12 mouse cellular contexts compared by ENCODE assay signal in genomic region chr3:55461092-55461491, GRCm38 (mm10). TPM values are rescaled to one million over a fixed set of nuclear protein-coding genes. Genes with fewer than 3 reads are reported as not detected.
A peak's percentile ranks its signal among the peaks of the same experiment; 100 is the strongest.
DNase-seq lines count a peak whose midpoint lies in the region; ATAC-seq and TF ChIP-seq lines count a peak whose summit lies in the region.
"Had no signal": no experiment of that assay in that cellular context is flagged by ENCODE, and none has a peak within 500 bp of the region (broad histone marks: within the 10 kb centered on the region; RNA-seq: fewer than 3 reads in every experiment).

No protein-coding gene starts in this region.

- H3K9me3 ChIP-seq in heart, postnatal 0 days (replicated peaks; ENCODE audit: control insufficient read depth, low read length) = no peaks in the 10 kb centered on the region
- H3K9me3 ChIP-seq in embryonic facial prominence, embryonic 11.5 days (replicated peaks; ENCODE audit: control insufficient read depth, low read length) = no peaks in the 10 kb centered on the region
- H3K9me3 ChIP-seq in forebrain, postnatal 0 days (ENCODE audit: low read length) = no peaks in the 10 kb centered on the region
- no peaks in the 10 kb centered on the region for H3K9me3 ChIP-seq in midbrain, embryonic 11.5 days (ENCODE audit: control insufficient read depth, low read length)
- H3K9me3 ChIP-seq: limb, embryonic 15.5 days had no signal

- no peak overlapping the region for H3K4me3 ChIP-seq in heart, postnatal 0 days (ENCODE audit: low read depth, low read length)
- no peak overlapping the region for H3K4me3 ChIP-seq in embryonic facial prominence, embryonic 11.5 days (ENCODE audit: low read depth, low read length)
- no peak overlapping the region for H3K4me3 ChIP-seq in forebrain, postnatal 0 days (ENCODE audit: low read depth, low read length)
- no peak overlapping the region for H3K4me3 ChIP-seq in midbrain, embryonic 11.5 days (ENCODE audit: low read depth, low read length)

- H3K27me3 ChIP-seq in heart, postnatal 0 days (ENCODE audit: control insufficient read depth, insufficient read depth, low read length) = no peaks in the 10 kb centered on the region
- H3K27me3 ChIP-seq in embryonic facial prominence, embryonic 11.5 days (ENCODE audit: control insufficient read depth, insufficient read depth, low read length) = no peaks in the 10 kb centered on the region
- H3K27me3 ChIP-seq in forebrain, postnatal 0 days (ENCODE audit: insufficient read depth, low read length) = no peaks in the 10 kb centered on the region
- H3K27me3 ChIP-seq in midbrain, embryonic 11.5 days (ENCODE audit: control insufficient read depth, insufficient read depth, low read length) = no peaks in the 10 kb centered on the region
- H3K27me3 ChIP-seq: limb, embryonic 15.5 days had no signal

- no peak overlapping the region for H3K27ac ChIP-seq in heart, postnatal 0 days (ENCODE audit: low read depth)
- 0 out of 2 replicates have a peak overlapping the region, but pooled peaks have one; percentile 2 for H3K27ac ChIP-seq in embryonic facial prominence, embryonic 11.5 days (replicated peaks; ENCODE audit: low read depth, low read length)
- H3K27ac ChIP-seq in forebrain, postnatal 0 days (ENCODE audit: low read depth, low read length) = peak overlapping the region; percentile 89
- H3K27ac ChIP-seq in midbrain, embryonic 11.5 days (ENCODE audit: low read depth, low read length) = no peak overlapping the region
- H3K27ac ChIP-seq: kidney, postnatal 0 days had no signal

- 74% methylated on average over 3 of the region's 3 CpGs for WGBS in heart, postnatal 0 days
- 62% methylated on average over 3 of the region's 3 CpGs for WGBS in embryonic facial prominence, embryonic 11.5 days
- WGBS in forebrain, postnatal 0 days = 31% methylated on average over 3 of the region's 3 CpGs
- 38% methylated on average over 3 of the region's 3 CpGs for WGBS in midbrain, embryonic 11.5 days

- TF ChIP-seq CTCF in heart, postnatal 0 days (IDR thresholded peaks at IDR 0.05; ENCODE audit: low read depth) = no peak
- TF ChIP-seq CTCF in forebrain, postnatal 0 days (IDR thresholded peaks at IDR 0.05; ENCODE audit: low read depth) = no peak

- ATAC-seq in heart, postnatal 0 days (ENCODE audit: insufficient read depth, low read depth) = no peak
- ATAC-seq in embryonic facial prominence, embryonic 11.5 days (replicated peaks; ENCODE audit: insufficient number of reproducible peaks, low FRiP score, low TSS enrichment, low read depth) = no peak
- ATAC-seq in forebrain, postnatal 0 days = no peak
- ATAC-seq in midbrain, embryonic 11.5 days (ENCODE audit: low FRiP score) = peak; percentile 70; the same call in 1 of the 2 replicates

- peak overlapping the region; percentile 55 for H3K4me2 ChIP-seq in heart, postnatal 0 days (ENCODE audit: low read depth, low read length)
- no peak overlapping the region for H3K4me2 ChIP-seq in embryonic facial prominence, embryonic 11.5 days (ENCODE audit: low read depth, low read length)
- H3K4me2 ChIP-seq in forebrain, postnatal 0 days (ENCODE audit: low read depth) = peak overlapping the region; percentile 52
- peak overlapping the region; percentile 47 for H3K4me2 ChIP-seq in midbrain, embryonic 11.5 days

- H3K4me1 ChIP-seq in heart, postnatal 0 days (ENCODE audit: control insufficient read depth, insufficient read depth) = 0 out of 2 replicates have a peak, but pooled peaks cover 3% of the 10 kb centered on the region
- H3K4me1 ChIP-seq in embryonic facial prominence, embryonic 11.5 days (ENCODE audit: control insufficient read depth, insufficient read depth, low read length) = no peaks in the 10 kb centered on the region
- peaks cover 16% of the 10 kb centered on the region; the same call in 1 of the 2 replicates for H3K4me1 ChIP-seq in forebrain, postnatal 0 days (ENCODE audit: insufficient read depth)
- no peaks in the 10 kb centered on the region; the same call in 1 of the 2 replicates for H3K4me1 ChIP-seq in midbrain, embryonic 11.5 days (ENCODE audit: control insufficient read depth, insufficient read depth, low read length)

- H3K9ac ChIP-seq in heart, postnatal 0 days (replicated peaks; ENCODE audit: low read depth, low read length) = no peak overlapping the region
- no peak overlapping the region for H3K9ac ChIP-seq in embryonic facial prominence, embryonic 11.5 days (replicated peaks; ENCODE audit: low read length)
- H3K9ac ChIP-seq in forebrain, postnatal 0 days = no peak overlapping the region
- no peak overlapping the region for H3K9ac ChIP-seq in midbrain, embryonic 11.5 days (ENCODE audit: low read length)
- H3K9ac ChIP-seq: limb, embryonic 15.5 days had no signal

- H3K36me3 ChIP-seq in heart, postnatal 0 days (replicated peaks; ENCODE audit: control insufficient read depth, insufficient read depth, low read length) = no peaks in the 10 kb centered on the region
- no peaks in the 10 kb centered on the region for H3K36me3 ChIP-seq in embryonic facial prominence, embryonic 11.5 days (replicated peaks; ENCODE audit: control insufficient read depth, insufficient read depth, low read depth, low read length)
- H3K36me3 ChIP-seq in forebrain, postnatal 0 days (ENCODE audit: insufficient read depth) = no peaks in the 10 kb centered on the region; the same call in 1 of the 2 replicates
- no peaks in the 10 kb centered on the region; the same call in 1 of the 2 replicates for H3K36me3 ChIP-seq in midbrain, embryonic 11.5 days (ENCODE audit: control insufficient read depth, insufficient read depth, low read length)
- H3K36me3 ChIP-seq: limb, embryonic 15.5 days had no signal

- intact Hi-C loops in heart, postnatal 14 days (cut with DNase I) = no loop called here

- no peak for DNase-seq in heart, postnatal 0 days (ENCODE audit: low spot score)
- DNase-seq in heart, postnatal 14 days = no peak
- DNase-seq in embryonic facial prominence, embryonic 11.5 days (ENCODE audit: low spot score) = no peak
- DNase-seq in forebrain, postnatal 0 days = no peak
- DNase-seq in midbrain, embryonic 11.5 days (ENCODE audit: low spot score, missing footprints) = no peak
- no peak for DNase-seq in urinary bladder, adult 2 months (ENCODE audit: low spot score)
- no peak for DNase-seq in right cerebral cortex, postnatal 14 days
- DNase-seq in ovary, postnatal 10 days (ENCODE audit: low spot score) = no peak

- no peak for TF ChIP-seq EP300 in heart, postnatal 0 days (IDR thresholded peaks at IDR 0.05; ENCODE audit: low read depth)

RNA-seq across cellular contexts. Expression of gene Gm21954, which starts 10.9 kb away (rescaled TPM):
- total RNA-seq in heart, postnatal 0 days (2014; rRNA removed; ENCODE audit: low replicate concordance) = not detected in 2 replicates
- polyA plus RNA-seq in heart, postnatal 0 days (2015; fragmentation: Nextera tagmentation; extraction: Ambion mirVana) = not detected in 2 replicates
- not detected for total RNA-seq in heart, postnatal 14 days (2021)
- polyA plus RNA-seq in embryonic facial prominence, embryonic 11.5 days (2014; fragmentation: Nextera tagmentation; extraction: Ambion mirVana) = not detected in 2 replicates
- total RNA-seq in forebrain, postnatal 0 days (2014; rRNA removed) = not detected in 2 replicates
- not detected in 2 replicates for polyA plus RNA-seq in forebrain, postnatal 0 days (2015; fragmentation: Nextera tagmentation; extraction: Ambion mirVana)
- not detected in 2 replicates for polyA plus RNA-seq in midbrain, embryonic 11.5 days (2014; fragmentation: Nextera tagmentation; extraction: Ambion mirVana)
- polyA plus RNA-seq in urinary bladder, adult 2 months (2012; rRNA removed) = not detected in 2 replicates
- total RNA-seq: adrenal gland, adult 18-20 months had no signal
- polyA plus RNA-seq: kidney, postnatal 0 days; limb, embryonic 15.5 days; thymus, postnatal 0 days had no signal

Comparison
In these comparisons a context has a peak if more than half of its experiments do, and no peak if none do; other contexts are left out.
1. H3K27ac ChIP-seq: peak in embryonic facial prominence, embryonic 11.5 days (single experiment) and forebrain, postnatal 0 days (single experiment); none in heart, postnatal 0 days (single experiment) and midbrain, embryonic 11.5 days (single experiment).